Mouse (Mus musculus): ENCODE results near the gene Dag1.

DNA sequence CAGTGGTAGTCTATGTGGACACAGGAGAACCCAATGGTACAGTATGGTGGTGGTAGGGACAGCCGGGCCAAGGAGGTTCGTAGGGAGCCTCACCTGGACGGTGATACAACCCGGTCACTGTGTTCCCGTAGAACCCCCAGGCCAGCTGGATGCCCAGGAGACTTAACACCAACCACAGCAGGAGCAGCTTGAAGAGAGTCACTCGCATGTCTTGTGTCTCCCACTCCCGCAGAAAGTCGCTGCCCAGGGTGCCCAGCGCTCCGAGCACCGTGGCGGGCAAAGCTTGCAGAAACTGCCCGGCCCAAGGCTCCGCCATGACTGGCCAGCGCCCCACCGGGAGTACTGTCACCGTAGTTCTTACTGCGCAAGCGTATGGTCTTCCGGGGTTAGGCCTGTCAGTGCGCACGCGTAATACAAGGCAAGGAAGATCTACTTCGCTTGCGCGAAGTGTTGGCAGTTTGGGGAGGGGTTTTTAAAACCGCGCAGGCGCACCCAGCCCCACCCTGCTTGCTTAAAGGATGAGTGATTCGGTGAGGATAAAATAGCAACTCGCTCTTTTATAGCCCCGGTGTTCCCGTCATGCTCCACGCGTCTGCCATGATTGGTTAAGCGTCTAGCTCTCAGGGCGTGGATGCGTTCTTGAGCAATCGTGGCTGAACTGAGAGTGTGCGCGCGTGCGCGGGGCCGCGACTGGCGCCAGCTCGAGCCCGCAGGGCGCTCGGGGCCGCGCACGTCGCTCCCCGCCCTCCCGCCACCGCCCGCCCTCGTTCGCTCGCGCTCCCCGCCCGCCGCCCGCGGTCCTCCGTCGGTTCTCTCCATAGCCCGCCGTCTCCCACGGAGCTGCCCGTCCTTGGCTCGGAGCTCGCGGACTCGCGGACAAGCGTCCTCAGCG, 42.1 kb upstream of the Dag1 start, which contains the start of the genes Rhoa and Tcta:
- TF ChIP-seq POLR2A (IDR thresholded peaks at IDR 0.05; ENCODE audit: control insufficient read depth, low read depth, low read length) (peak; percentile 93), CTCF (IDR thresholded peaks at IDR 0.05; ENCODE audit: control insufficient read depth, insufficient read depth, insufficient replicate concordance, low read depth, low read length) (no peak)

Measured in testis, adult 2 months (tissue).